Mouse (Mus musculus) liver, adult 2 months (tissue): ENCODE data around the gene Pygm. TPM values are rescaled to one million over a fixed set of nuclear protein-coding genes. Genes with fewer than 3 reads are reported as not detected.

Experiments
- DNase-seq: peaks from one replicate; pipeline ENCODE4 v3.0.0-alpha.2; 2011; ENCODE audit warnings: low read depth, low spot score; ENCODE audit errors: extremely low read depth
- H3K27ac ChIP-seq: fragments of 200-500 bp; replicated peaks from 2 replicates; pipeline ENCODE4 v1.5.1; 2012; ENCODE audit warnings: low read depth, mild to moderate bottlenecking, control low read depth, inconsistent platforms, low read length; ENCODE audit not compliant: insufficient read depth
- H3K27me3 ChIP-seq: fragments of 200-500 bp; 2 replicates; pipeline ENCODE4 v1.6.1; 2012; ENCODE audit warnings: mild to moderate bottlenecking, moderate library complexity, low read length, inconsistent platforms; ENCODE audit not compliant: control insufficient read depth, insufficient read depth
- H3K36me3 ChIP-seq: fragments of 200-500 bp; 2 replicates; pipeline ENCODE4 v1.6.1; 2012; ENCODE audit warnings: low read length, inconsistent platforms; ENCODE audit not compliant: control insufficient read depth, insufficient read depth
- H3K4me1 ChIP-seq: fragments of 200-500 bp; 2 replicates; pipeline ENCODE4 v1.6.1; 2011; ENCODE audit warnings: low read length; ENCODE audit not compliant: control insufficient read depth, insufficient read depth
- H3K4me3 ChIP-seq: fragments of 200-500 bp; 2 replicates; pipeline ENCODE4 v1.5.1; 2011; ENCODE audit warnings: low read depth, mild to moderate bottlenecking, control low read depth, low read length, moderate library complexity; ENCODE audit not compliant: insufficient read depth
- H3K79me2 ChIP-seq: fragments of 200-500 bp; 2 replicates; pipeline ENCODE4 v1.6.1; 2012; ENCODE audit warnings: inconsistent platforms, mild to moderate bottlenecking, low read length, moderate library complexity; ENCODE audit not compliant: control insufficient read depth, insufficient read depth
- H3K9ac ChIP-seq: fragments of 200-500 bp; 2 replicates; pipeline ENCODE4 v1.6.1; 2012; ENCODE audit warnings: low read depth, mild to moderate bottlenecking, control low read depth, inconsistent platforms, low read length
- CTCF ChIP-seq: fragments of 200-500 bp; IDR thresholded peaks from 2 replicates; pipeline ENCODE4 v1.5.1; 2011; ENCODE audit warnings: low read depth, low read length, control low read depth
- POLR2A ChIP-seq: fragments of 200-500 bp; IDR thresholded peaks from 2 replicates; pipeline ENCODE4 v1.6.1; 2011; ENCODE audit warnings: low read length, control low read depth; ENCODE audit not compliant: insufficient read depth; ENCODE audit errors: extremely low read depth
- WGBS: fragments of 180-500 bp; shearing (Covaris S2); methylation state at CpG from one replicate; pipeline ENCODE4 v1.1.7; 2018; 5-methylcytosine and 5-hydroxymethylcytosine counted together
- polyA plus RNA-seq: library from polyadenylated mRNA; depleted of rRNA; stranded (reverse); fragments of >200 nt; gene quantifications from 2 replicates; pipeline ENCODE4 v1.2.3, GENCODE M21; 2012
- total RNA-seq: library from RNA; depleted of rRNA; stranded (reverse); fragments of >200 nt; gene quantifications from 2 replicates; pipeline ENCODE4 v1.2.3, GENCODE M21; 2014

The Pygm gene
- total and polyA plus RNA-seq, 2 experiments = 1.6 to 2.3 TPM

GRCm38 (mm10) chr19:6418984-6419692 is 34.9 kb downstream of the Pygm start:
- H3K27me3 ChIP-seq = peaks cover 6% of the 10 kb centered on the region
- H3K9ac ChIP-seq = no peak overlapping the region
- 23% methylated on average over 15 of the region's 23 CpGs for WGBS
- H3K36me3 ChIP-seq = no peaks in the 10 kb centered on the region
- no peaks in the 10 kb centered on the region for H3K79me2 ChIP-seq
- H3K4me3 ChIP-seq = no peak overlapping the region
- DNase-seq = no peak
- no peak overlapping the region for H3K27ac ChIP-seq
- peaks cover 3% of the 10 kb centered on the region; the same call in 1 of the 2 replicates for H3K4me1 ChIP-seq
- TF ChIP-seq POLR2A = no peak
- no peak for TF ChIP-seq CTCF

DNA sequence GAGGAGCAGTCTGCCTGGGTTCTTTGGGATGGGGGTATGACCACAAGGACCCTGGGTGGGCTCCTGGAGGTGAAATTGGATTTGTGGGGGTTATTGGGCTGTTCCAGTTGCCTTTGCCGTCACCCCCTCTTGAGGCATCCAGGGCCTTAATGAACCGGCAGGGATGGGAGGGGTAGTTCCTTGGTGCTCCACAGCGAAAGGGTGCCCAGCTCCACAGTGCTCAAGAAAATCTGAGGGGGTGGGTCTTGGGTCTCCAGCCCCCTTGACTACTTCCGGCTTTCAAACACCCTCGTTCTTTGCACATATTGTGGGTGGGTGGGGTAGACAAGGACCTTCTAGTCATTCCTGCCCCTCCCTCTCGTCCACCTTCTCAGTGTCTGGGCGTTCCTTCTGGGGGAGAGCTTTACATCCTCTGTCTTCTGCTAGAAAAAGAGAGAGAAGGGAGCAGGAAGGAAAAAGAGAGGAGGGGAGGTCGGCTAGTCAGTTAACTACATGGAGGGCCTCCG is 35.7 kb downstream of the Pygm start:
- H3K4me3 ChIP-seq = no peak overlapping the region
- TF ChIP-seq CTCF = no peak
- TF ChIP-seq POLR2A = no peak
- DNase-seq = no peak
- no peaks in the 10 kb centered on the region for H3K79me2 ChIP-seq
- H3K4me1 ChIP-seq = peaks cover 3% of the 10 kb centered on the region; the same call in 1 of the 2 replicates
- H3K9ac ChIP-seq = no peak overlapping the region
- peaks cover 6% of the 10 kb centered on the region for H3K27me3 ChIP-seq
- no peak overlapping the region for H3K27ac ChIP-seq
- H3K36me3 ChIP-seq = no peaks in the 10 kb centered on the region
- WGBS = 59% methylated on average over 9 of the region's 9 CpGs

GRCm38 (mm10) chr19:6420481-6421210 is 36.4 kb downstream of the Pygm start:
- 56% methylated on average over 19 of the region's 19 CpGs for WGBS
- Histone ChIP-seq H3K36me3 (no peaks in the 10 kb centered on the region), H3K4me1 (no peaks in the 10 kb centered on the region), H3K79me2 (no peaks in the 10 kb centered on the region), H3K9ac (no peak overlapping the region), H3K27ac (no peak overlapping the region), H3K27me3 (peaks cover 6% of the 10 kb centered on the region), H3K4me3 (no peak overlapping the region)
- no peak for DNase-seq
- TF ChIP-seq POLR2A (no peak), CTCF (no peak)

DNA sequence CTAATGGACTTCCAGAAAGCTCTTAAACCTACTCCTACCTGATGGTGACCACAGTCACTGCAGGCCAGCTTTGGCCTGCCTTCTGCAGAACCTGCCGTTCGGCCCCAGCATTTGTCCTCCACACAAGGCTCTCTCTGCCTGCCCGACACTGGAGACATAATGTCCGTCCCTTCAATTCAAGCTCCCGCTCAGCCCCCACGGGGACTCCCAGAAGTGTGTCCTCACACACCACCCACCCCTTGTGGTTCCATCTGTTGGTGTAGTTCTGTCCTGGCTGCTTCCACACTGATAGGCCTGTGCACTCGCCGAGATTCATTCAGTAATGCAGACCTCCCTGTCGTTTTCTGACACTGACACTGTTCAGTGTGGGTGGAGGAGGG is 37.0 kb downstream of the Pygm start:
- no peak for TF ChIP-seq CTCF
- no peak for TF ChIP-seq POLR2A
- no peaks in the 10 kb centered on the region for H3K36me3 ChIP-seq
- peaks cover 6% of the 10 kb centered on the region for H3K27me3 ChIP-seq
- H3K79me2 ChIP-seq = no peaks in the 10 kb centered on the region
- no peak overlapping the region for H3K27ac ChIP-seq
- WGBS = 82% methylated on average over 9 of the region's 9 CpGs
- no peak for DNase-seq
- H3K4me3 ChIP-seq = no peak overlapping the region
- no peaks in the 10 kb centered on the region for H3K4me1 ChIP-seq
- H3K9ac ChIP-seq = no peak overlapping the region

- no peak overlapping the region for H3K27ac ChIP-seq
- H3K27me3 ChIP-seq = peaks cover 10% of the 10 kb centered on the region
- no peak overlapping the region for H3K9ac ChIP-seq
- H3K4me3 ChIP-seq = no peak overlapping the region
- no peak for DNase-seq
- H3K4me1 ChIP-seq = no peaks in the 10 kb centered on the region
- 76% methylated on average over 7 of the region's 7 CpGs for WGBS
- no peaks in the 10 kb centered on the region for H3K36me3 ChIP-seq
- TF ChIP-seq POLR2A = no peak
- TF ChIP-seq CTCF = no peak
- no peaks in the 10 kb centered on the region for H3K79me2 ChIP-seq
These were observed 37.8 kb downstream of the Pygm start for GRCm38 (mm10) chr19:6422014-6422413.
